Mouse (Mus musculus): ENCODE measurements around the gene Map3k3.

Map3k3 gene

GRCm38 (mm10) chr11:106159216-106159920 lies 75.0 kb downstream of the Map3k3 start:
- peak; percentile 90 for DNase-seq (ENCODE audit: low spot score)

DNA sequence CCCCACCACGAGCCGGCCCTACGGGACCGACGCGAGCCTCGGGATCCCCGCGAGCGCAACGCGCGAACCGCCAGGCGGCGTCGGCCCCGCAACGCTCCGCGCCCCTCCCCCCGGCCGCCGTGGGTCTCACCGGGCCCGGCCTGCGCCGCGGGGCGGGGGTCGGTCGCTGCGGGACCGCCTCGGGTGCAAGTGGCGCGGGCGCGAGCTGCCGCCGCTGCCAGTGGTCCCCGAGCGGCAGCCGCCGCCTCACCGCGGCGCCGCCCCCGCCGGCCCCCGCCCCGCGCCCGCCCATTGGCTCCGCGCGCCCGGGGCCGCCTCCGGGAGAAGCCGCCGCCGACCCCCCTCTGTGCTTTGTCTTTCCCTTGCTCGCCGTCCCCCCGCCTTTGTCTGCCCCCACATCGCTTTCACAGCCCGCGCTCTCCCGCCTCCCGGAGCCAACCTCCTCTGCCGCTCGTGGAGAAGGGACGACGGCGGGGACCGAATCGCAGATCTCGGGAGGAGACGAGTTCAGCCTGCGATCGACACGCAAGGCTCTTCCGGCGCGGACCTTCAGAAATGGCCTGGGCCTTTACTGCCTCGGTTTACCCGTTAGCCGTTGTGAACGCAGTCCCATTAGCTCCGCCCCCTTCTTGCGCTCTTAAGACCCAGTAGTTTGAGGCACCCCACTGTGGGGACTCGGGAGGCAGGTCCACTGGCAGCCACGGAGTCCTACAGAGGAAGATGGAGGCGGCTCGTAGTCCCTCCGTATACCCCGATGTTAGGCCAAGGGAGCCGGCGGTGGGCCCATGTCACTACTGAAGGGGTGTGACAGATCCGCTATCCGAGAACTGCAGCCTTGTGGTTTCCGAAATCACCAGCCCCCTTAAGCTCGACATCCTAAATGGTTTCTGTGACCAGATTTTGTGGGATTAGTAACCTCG lies 75.8 kb downstream of the Map3k3 start:
- DNase-seq (ENCODE audit: low spot score), result peak; percentile 79

- peak; percentile 53 for DNase-seq (ENCODE audit: low spot score)
Measured at GRCm38 (mm10) chr11:106160841-106161721, 76.7 kb downstream of the Map3k3 start, which contains the start of the genes Gm10840 and Limd2. Gm10840 (plus strand) TSS chr11:106160850. Limd2 (minus strand) TSS chr11:106160860.

GRCm38 (mm10) chr11:106162237-106162636 lies 77.8 kb downstream of the Map3k3 start:
- DNase-seq (ENCODE audit: low spot score), result no peak

- peak; percentile 34 for DNase-seq (ENCODE audit: low spot score)
Measured at GRCm38 (mm10) chr11:106163546-106163945, 79.1 kb downstream of the Map3k3 start.

DNA sequence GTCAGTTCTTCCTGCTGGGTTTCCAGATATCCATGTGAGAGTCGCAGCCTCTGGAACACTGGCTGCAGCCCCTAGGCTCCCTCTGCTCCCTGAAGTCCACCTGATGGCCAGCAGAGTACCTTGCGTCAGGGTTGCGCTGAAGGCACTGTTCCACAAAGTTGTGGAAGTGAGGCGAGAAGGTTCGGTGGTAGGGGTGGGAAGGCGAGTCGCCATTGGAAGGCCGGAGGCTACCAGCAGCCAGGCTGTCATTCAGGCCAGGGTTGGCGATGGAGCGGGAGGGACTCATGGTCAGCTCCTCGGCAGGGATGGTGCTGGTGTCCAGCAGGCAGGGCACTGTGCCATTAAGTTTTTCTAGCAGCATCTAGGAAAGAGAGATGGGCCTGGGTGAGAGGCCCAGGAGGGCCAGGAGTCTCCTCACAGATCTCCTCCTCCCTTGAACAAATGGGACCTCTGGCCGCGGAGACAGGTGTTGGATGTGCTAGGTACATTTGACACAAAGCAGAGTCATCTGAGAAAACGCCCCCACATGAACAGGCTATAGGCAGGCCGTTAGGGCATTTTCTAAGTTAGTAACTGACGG lies 80.3 kb downstream of the Map3k3 start:
- no peak for DNase-seq (ENCODE audit: low spot score)

DNA sequence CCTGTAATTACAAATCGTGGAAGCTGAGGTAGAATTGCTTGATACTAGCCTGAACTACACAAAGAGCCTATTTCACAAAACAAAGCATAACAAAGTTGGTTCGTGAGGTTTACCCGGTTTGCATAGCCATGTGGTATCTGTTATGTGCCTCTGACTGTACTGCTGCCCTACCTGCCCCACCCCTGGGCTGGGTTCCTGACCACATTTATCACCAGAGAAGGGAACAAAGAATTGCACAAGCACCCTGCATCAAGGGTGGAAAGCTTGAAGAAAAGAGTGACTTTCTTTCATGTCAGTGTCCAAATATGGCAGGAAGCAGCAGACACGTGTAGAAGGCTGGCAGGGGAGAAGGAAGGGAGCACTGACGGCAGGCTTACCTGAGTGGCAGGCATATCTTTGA lies 83.0 kb downstream of the Map3k3 start:
- peak; percentile 57 for DNase-seq (ENCODE audit: low spot score)

GRCm38 (mm10) chr11:106170807-106171206 lies 86.4 kb downstream of the Map3k3 start:
- peak; percentile 75 for DNase-seq (ENCODE audit: low spot score)

GRCm38 (mm10) chr11:106173228-106173627 lies 88.8 kb downstream of the Map3k3 start:
- no peak for DNase-seq (ENCODE audit: low spot score)

DNA sequence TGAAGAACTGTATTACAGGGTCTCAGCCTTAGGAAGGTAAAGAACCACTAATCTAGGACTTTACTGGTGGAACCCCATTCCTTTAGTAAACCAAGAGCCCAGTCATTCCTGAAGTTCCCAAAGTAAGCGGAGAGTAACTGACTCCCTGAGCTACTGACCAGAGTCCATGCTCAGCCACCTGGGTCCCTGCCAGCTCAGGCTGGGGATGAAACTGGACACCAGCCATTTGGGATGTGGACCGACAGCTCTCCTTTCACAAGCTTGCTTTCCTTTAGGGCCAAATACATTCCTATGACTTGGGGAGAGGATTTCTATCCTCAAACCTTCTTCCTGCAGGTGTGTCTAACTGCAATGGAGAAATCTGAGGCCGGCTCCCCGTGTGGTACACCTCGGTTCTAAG lies 90.0 kb downstream of the Map3k3 start:
- DNase-seq (ENCODE audit: low spot score), result no peak

- no peak for DNase-seq (ENCODE audit: low spot score)
Measured at GRCm38 (mm10) chr11:106175081-106175480, 90.7 kb downstream of the Map3k3 start.

DNA sequence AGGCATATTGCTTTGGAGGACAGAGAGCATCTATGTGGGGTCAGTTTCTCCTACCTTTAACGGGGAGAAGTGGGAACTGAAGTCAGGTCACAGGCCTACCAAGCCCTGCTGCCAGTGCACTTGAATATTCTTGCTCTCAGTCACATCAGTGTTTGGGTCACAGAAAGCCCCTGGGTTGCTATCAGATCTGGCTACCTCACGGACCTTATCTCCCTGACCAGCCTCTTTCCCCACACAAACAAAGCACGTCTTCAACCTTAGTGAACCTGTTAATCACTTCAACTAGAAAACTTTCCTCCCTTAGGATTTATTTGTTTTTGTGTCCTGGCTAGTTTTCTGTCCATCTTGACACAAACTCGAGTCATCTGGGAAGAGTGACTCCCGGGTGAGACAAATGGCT lies 92.0 kb downstream of the Map3k3 start:
- no peak for DNase-seq (ENCODE audit: low spot score)

DNA sequence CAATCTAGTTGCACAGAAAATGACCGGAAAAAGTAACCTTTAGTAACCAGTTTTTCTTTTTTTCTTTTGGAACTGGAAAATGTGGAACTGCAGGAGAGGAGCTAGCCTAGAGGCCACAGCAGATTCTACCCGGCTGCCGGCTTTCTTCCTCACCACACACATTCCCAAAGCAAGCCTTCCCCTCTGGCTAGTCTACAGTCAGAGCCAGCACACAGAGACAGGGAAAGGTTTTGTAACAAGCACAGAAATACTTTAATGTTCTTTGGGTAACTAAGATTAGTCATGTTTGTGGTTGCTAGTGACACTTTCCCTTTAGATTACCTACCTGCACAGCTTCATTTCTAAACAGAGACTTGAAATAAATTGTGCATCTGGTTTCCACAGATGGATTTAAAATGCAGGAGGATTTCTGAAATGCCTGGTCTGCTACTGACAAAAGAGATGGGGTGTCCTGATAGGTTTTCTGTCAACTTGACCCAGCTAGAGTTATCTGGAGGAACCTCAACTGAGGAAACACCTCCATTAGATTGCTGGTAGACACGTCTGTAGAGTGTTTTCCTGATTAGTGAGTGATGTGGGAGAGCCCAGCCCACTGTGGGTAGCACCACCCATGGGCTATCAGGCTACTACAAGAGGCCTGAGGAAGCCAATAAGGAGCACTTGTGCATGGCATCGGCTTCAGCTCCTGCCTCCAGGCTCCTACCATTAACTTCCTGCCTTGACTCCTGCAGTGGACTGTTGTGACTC lies 93.8 kb downstream of the Map3k3 start:
- no peak for DNase-seq (ENCODE audit: low spot score)

- DNase-seq (ENCODE audit: low spot score), result no peak
Measured at GRCm38 (mm10) chr11:106179711-106180448, 95.5 kb downstream of the Map3k3 start.

DNA sequence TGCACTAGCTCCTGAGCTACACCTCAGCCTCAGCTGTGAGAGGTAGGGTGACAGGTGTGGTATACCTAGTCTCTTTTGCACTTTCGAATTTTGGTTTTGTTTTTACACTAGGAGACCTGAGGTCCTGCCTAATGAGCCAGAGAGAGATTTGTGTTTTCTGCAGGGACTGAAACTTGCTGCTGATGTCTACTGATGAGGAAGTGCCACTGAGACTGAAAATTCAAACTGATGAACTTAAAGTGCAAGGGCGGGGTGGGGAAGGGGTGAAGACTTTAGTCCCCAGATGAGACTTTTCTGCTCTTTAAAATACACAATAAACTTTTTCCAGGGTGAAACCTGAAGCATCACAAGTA lies 96.0 kb downstream of the Map3k3 start:
- DNase-seq (ENCODE audit: low spot score), result no peak

DNA sequence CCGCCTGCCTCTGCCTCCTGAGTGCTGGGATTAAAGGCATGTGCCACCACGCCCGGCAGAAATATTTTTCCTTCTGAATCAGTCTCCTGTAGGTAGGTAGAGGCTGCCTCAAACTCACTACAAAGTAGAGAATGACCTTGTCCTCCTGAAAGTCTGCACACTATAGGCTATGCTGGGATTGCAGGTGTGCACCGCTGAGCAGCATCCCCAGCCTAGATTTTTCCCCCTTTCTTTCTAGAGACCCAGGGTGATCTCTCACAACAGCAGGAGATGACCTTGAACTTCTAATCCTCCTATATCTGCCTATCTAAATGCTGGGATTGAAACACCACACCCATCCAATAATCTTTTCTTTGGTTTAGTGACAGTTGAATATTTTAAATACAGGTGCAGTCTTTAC lies 102.9 kb downstream of the Map3k3 start:
- no peak for DNase-seq (ENCODE audit: low spot score)

- DNase-seq (ENCODE audit: low spot score), result no peak
Measured at GRCm38 (mm10) chr11:106191716-106192115, 107.3 kb downstream of the Map3k3 start.

DNA sequence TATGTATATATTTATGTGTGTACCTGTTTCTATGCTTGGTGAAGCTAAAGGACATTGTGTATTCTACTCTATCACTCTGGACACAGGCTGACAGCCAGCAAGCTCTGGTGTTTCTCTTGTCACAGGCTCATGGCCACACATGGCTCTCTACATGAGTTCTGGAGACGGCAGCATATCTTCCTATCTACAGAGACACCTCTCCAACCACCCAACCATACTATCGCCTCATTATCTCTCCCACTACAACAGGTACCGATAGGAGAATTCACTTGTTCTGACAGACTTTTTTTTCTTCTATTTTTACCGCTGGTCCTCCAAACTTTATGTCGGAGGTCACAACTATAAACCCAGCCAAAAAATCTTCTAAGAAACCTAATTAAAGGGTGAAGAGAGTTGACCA lies 107.8 kb downstream of the Map3k3 start:
- DNase-seq (ENCODE audit: low spot score), result no peak

DNA sequence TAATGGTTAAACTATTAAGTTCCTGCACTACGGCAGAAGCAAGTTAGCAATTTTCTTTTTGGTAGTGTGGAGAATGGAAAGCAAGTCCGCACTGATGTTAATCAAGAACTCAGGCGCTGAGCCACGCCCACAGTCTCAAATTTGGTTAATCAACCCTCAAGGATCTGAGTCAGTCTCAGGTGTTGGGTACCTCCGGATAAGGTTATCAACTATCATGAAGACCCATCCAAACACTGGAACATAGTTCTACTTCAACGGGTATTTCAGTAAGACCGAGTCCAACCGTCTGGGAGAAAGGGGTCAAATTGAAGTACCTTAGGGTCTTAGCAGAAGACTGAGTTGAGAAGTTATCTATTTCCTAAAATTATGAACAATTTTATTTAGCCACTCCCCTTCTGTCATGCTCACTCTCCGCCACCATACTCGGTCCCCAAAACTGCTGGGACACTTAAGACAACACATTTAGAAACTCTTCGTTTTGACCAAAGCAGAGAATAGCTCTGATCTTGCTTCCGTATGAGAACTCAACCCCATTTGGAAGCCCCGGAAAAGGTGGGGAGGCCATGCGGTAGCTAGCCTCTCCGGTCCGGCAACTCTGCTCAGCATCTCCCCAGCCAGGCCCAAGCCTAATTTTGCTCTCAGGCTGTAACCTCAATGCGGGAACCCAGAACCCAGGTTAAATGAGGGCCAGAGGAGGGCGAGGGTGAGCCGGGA lies 108.4 kb downstream of the Map3k3 start:
- DNase-seq (ENCODE audit: low spot score), result no peak

Measured in lung, postnatal 25 days (tissue).